Mouse (Mus musculus) CD4-positive, CD25-positive, alpha-beta regulatory T cell, adult 4 months (primary cell): ENCODE measurements around the gene Tnfrsf8. TPM values are rescaled to one million over a fixed set of nuclear protein-coding genes. Genes with fewer than 3 reads are reported as not detected.
"Not testable (repeated sequence)": the region's sequence is repeated elsewhere in the genome, so short reads cannot be mapped to it uniquely, and the experiment has no call there.

Experiments
- ATAC-seq: one replicate; pipeline ENCODE4 v1.8.0; 2017
- polyA plus RNA-seq, 2 experiments: library from polyadenylated mRNA; unstranded; fragments of 100-300 nt; shearing (Covaris generic); gene quantifications; one replicate each; pipeline ENCODE4 v1.2.1; 2017

Tnfrsf8 gene
- polyA plus RNA-seq: 10 to 100 TPM; 11.5 to 26.5 TPM

- peak; percentile 76 for ATAC-seq
Observed at GRCm38 (mm10) chr4:145314836-145315467, at the start of gene Tnfrsf8. Gene Tnfrsf8, minus strand, starts transcription at chr4:145315164.

- not testable (repeated sequence) for ATAC-seq
Observed at GRCm38 (mm10) chr4:145361635-145362034, 46.7 kb upstream of the Tnfrsf8 start.

- peak; percentile 98 for ATAC-seq
Observed at GRCm38 (mm10) chr4:145361065-145361464, 46.1 kb upstream of the Tnfrsf8 start.

- ATAC-seq: no peak
Observed at GRCm38 (mm10) chr4:145360567-145360966, 45.6 kb upstream of the Tnfrsf8 start.

- no peak for ATAC-seq
Observed at GRCm38 (mm10) chr4:145356234-145356633, 41.3 kb upstream of the Tnfrsf8 start.

- peak; percentile 100 for ATAC-seq
Observed at GRCm38 (mm10) chr4:145353855-145354254, 38.9 kb upstream of the Tnfrsf8 start.

GRCm38 (mm10) chr4:145344948-145345347 lies 30.0 kb upstream of the Tnfrsf8 start:
- no peak for ATAC-seq

DNA sequence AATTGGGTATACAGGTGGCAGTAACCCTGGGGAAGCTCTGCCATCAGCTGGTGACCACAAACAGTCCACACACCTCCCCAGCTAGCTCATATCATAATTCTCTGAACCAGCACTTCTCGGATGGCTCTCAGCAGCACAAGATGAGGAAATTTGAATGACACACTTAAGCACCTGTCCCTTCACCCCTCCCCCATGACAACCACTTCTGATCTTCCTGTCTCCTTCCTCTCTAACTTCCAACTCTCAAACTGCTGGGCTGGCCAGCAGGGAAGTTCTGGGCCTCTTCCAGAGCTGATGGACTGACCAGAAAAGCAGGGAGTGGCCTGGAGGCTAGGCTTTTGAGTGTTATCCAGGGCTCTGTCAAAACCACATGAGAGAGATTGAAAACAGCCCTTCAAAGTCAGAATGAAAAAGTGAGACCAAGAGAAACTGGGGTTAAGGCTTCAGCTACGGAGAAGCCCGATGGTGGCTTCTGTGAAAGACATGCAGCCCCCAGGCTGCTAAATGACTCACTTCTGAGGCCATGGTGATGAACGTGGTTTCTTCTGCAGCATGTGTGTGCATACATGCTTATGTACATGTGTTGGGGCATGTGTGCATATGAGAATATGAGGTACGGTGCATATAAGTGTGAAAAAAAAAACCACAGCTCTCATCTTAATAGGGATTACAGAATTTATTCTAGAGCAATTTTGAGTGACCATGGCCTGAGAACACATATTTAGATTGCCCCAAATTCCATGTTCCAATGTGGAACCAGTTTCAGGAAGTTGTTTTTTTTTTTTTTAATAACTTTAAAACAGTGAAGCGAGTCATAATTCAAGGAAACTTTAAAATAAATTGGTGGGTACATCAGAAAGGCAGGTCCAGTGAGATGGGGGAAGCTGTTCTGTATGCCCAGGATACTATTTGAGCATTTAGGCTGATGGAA lies 27.2 kb upstream of the Tnfrsf8 start:
- peak; percentile 78 for ATAC-seq

DNA sequence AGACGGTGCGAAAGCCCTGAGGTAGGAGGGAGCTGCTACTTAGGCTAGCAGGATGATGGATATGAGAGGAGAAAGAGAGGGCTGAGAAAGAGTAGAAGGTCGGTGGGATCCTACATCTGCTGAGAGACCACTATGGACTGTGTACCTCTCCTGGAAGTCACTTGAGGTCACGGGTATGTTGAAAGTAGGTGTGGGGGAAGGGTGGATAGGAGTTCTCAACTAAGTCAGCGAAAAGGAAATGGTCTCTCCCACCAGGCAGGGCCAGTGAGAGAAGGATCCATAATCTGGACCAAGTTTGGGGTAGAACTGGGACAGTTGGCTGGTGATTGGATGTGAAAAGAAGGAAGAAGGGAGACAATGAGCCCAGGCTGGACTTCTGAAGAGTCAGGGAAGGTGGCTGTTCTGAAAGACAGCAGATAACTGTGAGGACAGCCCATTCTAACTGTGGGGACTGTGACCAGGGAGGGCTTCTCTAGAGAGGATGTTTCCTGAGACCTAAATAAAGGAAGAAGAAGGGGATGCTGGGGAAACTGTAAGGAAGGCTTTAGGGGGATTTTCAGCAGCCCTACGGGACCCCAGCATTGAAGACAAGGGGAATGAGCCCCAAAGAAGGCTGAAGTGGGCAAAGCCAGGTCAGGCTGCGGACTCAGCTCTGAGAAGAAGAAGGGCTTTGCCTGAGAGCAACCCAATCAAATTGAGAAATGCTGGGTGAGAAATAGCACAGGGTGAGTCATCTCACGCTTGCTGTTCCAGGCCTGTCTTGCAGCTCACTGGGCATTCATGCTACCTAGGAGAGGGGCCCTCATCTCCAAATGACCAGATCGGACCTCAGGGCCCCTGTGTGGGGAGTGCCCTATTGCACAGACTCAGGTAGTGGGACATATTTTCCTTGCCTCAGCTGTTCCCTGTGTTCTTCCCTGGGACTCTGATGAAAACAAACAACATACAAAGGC lies 23.2 kb upstream of the Tnfrsf8 start:
- no peak for ATAC-seq

DNA sequence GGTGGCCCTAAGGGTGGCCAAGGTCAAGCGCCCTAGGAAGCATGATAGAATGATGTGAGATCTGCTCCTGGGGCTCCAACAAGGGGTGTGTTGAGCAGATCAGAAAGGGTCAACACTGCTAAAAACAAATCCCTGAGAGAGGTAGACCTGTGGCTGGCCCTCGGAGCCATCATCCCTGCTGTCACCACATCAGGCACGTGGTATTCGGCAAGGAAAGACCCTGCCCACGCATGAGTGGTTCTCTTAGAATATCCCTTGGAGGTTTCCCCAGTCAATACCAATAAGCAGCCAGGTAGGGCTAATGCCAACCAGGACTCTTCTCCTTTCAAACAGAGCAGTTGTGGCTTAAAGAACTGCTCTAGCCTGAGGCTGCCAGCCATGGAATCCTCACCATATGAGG lies 21.6 kb upstream of the Tnfrsf8 start:
- ATAC-seq: no peak

DNA sequence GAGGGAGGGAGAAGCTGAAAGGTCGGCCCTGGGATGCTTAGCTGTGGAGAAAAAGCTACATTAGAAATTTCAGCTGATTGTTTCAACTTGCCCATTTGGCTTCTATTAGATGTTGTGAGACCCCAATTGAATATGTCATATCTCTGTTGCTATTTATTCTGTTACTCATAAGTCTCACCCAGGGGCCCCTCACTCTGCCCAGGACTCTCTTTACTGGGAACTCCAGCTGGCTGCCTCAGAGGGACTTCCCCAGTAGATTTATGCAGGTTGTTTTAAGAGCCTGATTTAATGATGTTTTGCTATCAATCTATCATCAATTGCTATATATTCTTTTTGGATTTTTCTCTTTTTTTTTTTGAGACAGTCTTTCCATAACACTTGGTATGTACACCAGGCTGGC lies 21.1 kb upstream of the Tnfrsf8 start:
- ATAC-seq: peak; percentile 83

DNA sequence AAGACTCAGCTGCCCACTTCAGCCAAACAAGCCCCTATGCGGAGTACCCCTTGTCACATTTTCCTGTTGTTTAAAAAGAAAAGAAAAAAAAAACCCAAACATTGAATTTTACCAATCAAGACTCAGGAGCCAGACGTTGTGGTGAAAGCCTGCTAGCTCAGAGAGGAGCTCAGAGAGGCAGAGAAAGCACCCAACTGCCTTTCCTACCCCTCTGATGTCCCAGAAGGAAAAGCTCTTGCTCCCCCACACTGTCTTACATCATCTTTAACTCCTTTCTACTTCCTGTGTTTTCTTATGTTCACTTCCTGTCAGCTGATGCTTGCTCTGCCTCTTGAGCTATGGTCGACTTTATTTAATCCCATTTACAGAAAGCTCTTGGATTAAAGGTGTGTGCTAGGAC lies 8.7 kb upstream of the Tnfrsf8 start:
- ATAC-seq: peak; percentile 42

DNA sequence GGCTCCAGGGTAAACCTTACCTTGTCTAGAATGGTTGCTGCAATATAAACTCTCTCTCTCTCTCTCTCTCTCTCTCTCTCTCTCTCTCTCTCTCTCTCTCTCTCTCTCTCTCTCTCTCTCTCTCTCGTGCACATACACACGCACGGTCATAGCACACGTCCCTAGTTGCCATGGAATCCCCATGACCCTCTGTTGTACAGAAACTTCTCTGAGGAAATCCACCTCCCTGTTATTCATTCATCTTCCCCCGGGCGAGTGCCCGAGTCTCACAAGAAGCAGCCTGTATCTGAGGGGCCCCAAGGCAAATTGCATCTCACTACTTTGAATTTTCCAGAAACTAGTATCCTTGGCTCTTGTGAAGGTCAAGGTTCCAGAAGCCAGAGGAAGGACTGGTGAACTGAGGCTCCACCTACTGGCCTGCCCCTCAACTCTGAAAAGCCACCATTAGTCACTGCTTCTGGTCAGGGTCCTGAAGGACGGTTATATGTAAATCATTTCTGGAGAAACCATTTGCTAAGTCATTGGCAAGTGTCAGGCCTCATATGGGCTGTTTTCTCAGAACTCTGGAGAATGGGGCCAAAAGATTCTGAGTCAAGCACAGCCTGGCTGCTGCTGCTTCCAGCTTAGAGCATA lies 8.1 kb upstream of the Tnfrsf8 start:
- no peak for ATAC-seq

DNA sequence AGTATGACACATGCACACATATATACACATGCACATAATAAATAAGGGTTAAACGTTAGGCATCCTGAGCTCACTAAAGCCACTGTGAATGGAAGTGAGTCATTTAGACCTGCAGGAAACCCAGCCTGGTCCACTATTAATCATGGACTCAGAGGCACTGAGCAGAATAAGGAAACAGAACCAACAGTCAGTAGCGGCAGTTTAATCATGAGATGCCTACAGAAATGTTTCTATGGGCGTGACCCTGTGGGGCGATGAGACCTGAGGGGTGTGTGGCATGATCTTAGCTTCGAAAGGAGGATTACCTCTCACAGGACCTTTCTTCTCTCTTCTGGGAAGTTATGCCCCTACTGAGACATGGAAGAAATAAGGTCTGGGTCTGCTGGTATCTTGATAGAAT lies 7.2 kb upstream of the Tnfrsf8 start:
- no peak for ATAC-seq

DNA sequence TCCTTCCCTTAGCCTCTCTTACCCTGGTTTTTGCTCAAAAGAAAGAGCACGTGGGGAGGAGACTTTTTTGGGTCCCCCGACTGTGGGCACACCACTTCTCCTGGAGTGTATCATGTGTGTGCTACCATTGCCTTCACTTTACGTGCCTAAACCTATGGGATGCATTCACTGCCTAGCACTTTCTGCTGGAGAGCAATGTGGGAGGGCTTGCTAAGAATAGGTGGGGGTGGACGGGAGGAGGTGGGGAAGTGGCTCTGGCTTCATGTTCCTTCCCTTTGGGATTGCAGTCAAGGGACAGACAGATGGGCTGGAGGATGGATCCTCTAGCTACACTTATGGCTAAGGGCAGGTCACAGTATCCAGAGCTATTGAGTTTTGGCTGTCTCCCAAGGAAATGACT lies 5.7 kb upstream of the Tnfrsf8 start:
- ATAC-seq: no peak

GRCm38 (mm10) chr4:145319274-145320226 lies 4.6 kb upstream of the Tnfrsf8 start:
- ATAC-seq: peak; percentile 75

GRCm38 (mm10) chr4:145316708-145317107 lies 1.7 kb upstream of the Tnfrsf8 start:
- ATAC-seq: no peak

DNA sequence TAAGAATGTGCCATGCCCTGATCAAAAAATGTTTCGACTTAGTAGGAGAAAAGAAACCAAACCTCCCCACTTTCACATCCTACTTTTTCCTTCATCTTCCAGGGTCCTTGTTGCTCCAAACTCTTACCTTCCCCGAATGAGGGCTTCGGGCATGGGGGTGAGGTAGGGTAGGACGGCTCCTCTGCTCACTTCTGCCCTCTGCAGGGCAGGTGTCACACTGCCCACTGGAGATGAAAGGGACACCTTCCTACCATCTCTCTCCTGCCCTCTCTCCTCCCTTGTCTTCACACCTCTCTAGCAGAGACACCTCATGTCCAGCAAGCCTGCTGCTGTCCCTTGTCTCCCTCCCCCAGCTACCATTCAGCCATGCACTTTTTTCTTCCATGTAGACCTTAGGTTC lies 998 bp downstream of the Tnfrsf8 start:
- no peak for ATAC-seq

GRCm38 (mm10) chr4:145313256-145313655 lies 1.7 kb downstream of the Tnfrsf8 start:
- no peak for ATAC-seq

DNA sequence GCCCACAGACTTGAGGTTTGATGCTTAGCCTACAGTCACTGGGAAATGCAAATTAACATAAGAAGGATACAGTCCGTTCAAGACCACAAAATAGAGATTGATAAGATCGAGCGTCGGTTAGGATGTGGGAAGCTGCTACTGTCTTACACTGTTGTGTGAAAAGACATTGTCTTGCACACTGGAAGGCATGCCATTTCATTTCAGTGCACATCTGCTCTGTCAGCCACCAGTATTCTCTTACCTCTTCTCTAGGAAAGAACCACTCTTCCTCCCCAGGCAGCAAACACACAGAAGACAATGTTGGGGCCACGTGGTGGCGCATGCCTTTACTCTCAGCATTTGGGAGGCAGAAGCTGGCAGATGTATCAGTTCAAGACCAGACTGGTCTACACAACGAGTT lies 2.4 kb downstream of the Tnfrsf8 start:
- peak; percentile 42 for ATAC-seq

- no peak for ATAC-seq
Observed at GRCm38 (mm10) chr4:145310859-145311258, 4.1 kb downstream of the Tnfrsf8 start.
